Mouse (Mus musculus): ENCODE results near the gene Corin.

Gene Corin

DNA sequence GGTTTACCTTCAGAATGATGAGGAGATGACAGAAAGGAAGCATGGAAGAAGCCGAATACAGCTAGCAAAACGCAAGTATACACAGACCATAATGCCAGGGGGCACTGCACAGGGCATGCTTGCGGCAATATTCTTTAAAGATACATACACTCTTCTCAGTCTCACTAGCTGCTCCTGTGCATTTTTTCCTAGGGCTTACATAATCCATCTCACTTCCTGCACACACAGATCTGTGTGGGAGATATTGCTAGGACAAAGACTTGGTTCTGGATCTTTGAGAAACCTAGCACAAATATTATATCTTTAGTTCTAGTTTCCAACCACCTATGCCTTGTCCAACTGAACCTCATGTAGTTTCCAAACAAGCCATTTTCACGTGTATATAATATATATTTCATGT lies 189.0 kb downstream of the Corin start:
- DNase-seq (ENCODE audit: low read depth) = no peak

DNA sequence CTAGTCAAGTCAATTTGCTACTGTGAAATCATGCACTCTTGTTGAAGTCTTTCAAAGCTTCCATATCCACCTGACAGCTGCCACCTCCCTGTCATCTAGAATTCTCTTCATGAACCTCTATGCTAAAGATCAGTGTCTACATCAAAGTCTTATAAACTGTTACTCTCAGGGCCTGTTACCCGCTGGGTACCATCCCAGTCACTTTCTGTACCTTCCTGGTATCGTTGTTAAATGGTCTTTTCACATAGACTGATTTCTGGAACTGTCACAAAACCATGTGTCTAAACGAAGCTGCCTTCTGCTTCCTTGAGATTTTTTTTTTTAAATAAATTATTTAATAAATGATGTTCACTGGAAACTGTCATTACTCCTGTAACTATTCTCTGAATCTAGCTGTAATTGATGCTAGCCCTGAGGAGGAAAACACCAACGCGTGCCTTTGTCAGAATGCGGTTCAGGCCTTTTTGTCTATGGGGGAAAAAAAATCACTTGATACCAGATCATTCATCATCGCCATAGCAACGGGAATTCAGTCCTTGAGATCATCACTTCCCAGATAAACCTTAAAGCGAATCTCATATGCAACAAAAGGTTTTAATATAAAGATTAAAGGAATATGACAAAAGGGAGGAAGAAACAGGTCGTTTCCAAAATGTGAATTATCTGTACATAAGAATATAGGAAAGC lies 205.7 kb downstream of the Corin start:
- no peak for DNase-seq (ENCODE audit: low read depth)

DNA sequence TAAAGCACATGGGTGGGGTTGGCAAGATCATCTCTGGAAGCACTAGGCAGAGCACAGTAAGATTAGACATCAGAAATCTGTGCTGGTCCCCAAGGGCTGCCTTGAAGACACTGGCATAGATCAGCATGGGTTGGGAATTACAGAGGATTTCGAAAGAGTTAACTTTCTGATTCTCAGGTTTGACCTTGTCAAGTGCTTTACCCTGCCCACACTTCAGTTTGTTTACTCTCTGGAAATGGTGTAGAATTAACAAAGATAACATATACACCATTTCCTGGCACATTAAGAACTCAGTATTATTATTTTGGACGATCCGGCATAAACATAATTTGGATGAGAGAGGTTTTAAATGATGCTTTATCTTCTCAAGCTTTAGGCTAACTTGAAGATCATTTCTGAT lies 219.2 kb downstream of the Corin start:
- no peak for DNase-seq (ENCODE audit: low read depth)

GRCm38 (mm10) chr5:72282907-72283306 lies 221.4 kb downstream of the Corin start:
- no peak for DNase-seq (ENCODE audit: low read depth)

DNA sequence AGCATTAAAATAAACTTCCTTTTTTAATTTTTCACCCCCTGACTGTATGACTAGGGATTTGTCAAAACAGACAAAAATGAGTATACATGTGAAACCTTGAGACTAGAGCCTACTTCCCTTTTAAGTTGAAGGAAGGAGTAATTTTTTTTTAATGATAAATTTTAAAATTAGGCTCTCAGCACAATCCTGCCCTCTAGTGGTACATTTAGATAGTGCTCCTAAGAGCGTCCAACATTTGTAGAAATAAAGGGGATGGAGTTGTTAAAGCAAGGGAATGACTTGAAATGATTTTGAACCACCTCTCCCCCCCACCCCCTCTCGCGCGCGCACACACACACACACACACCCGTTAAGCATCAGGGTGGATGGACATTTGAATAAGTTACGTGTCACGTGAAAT lies 234.6 kb downstream of the Corin start:
- DNase-seq (ENCODE audit: low read depth) = peak; percentile 75

DNA sequence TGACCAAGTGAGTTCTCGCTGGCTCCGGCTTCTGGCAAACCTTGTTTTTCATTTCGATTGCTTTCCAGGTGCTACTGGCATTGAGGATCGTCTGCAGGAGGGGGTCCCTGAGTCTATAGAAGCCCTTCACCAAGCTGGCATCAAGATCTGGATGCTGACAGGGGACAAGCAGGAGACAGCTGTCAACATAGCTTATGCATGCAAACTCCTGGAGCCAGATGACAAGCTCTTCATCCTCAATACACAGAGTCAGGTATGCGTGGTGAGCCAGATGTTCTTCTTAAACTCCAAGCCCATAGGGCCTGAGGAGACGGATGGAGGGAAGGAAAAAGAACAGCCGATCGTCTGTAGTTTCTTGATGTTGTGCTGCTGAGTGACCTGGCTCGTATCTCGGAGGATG lies 235.1 kb downstream of the Corin start:
- DNase-seq (ENCODE audit: low read depth) = no peak

GRCm38 (mm10) chr5:72266955-72267535 lies 237.2 kb downstream of the Corin start:
- no peak for DNase-seq (ENCODE audit: low read depth)

DNA sequence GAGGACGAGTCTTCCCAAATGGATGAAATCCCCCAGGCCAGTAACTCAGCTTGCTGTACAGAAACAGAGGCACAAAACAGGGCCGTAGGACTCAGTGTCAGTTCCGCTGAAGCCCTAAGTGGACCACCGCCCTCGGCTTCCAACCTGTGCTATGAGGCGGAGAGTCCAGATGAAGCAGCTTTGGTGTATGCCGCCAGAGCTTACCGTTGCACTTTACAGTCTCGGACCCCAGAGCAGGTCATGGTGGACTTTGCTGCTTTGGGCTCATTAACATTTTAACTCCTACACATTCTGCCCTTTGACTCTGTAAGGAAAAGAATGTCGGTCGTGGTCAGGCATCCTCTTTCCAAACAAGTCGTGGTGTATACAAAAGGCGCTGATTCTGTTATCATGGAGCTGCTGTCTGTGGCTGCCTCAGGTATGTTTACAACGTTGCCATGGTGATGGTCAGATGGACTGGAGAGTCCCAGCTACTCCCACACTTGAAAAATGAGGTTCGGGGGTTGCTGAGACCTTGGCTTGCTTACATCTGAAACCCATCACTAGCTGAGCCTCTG lies 240.0 kb downstream of the Corin start:
- no peak for DNase-seq (ENCODE audit: low read depth)

DNA sequence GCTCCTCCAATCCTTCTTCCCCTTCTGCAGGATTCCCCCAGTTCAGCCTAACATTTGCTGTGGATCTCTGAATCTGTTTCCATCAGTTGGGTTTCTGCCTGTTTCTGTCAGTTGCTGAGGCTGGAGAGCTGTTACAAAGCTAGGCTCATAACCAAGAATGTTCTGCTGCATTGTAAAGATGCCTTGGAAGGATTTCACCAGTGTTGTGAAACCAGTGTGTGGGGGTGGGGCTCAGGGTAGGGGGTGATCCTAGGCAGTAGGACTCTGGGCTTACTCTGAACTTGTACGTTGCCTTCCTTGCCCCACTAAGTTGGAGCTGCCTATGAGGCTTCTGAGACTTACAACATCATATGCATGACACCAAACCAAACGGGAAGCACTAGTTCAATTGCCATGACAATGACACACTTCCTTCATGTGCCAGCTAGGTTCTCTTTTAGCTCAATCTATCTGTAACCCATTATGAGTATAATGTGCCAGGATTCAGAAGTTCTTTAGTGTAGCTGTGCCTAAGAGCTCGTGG lies 242.4 kb downstream of the Corin start:
- DNase-seq (ENCODE audit: low read depth) = peak; percentile 44

- no peak for DNase-seq (ENCODE audit: low read depth)
These were observed 245.0 kb downstream of the Corin start for GRCm38 (mm10) chr5:72259298-72259621.

DNA sequence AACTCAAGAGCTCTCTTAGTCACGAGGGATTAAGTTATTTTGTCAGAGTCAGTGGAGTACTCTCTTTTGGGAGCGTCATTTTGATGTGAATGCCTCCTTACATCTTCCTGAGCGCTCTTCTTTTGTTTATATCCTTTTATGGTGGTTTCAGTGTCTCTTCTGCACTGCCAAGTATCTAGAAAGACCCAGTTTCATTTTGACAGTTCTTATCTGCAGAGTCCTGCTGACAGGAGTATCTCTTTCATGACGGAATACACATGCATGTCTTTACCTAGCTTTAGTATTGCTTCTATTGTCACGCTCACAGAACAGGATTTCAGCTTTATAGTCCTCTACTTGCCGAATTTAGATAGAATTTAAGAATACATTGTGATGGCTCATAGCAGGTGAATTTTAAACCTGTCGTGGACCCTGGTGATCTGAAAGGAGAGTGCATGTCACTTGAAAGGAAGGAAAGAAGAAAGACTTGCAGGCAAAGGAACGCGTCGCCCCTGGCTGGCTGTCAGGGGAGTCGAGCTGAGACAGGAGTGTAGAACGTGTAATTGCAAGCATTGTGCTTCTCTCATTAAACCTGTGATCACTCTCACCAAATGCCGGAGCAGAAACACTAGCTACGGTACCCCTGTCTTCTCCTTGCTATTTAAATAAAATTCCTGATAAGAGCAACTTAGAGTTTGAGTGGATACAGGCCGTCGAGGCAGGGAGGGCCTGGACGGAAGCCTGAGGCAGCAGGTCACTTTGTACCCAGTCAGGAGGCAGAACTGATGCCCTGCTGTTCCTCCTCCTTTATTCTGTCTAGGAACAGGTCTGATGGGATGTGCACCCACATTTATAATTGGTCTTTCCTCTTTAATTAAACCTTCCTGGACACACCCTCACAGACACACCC lies 245.6 kb downstream of the Corin start:
- DNase-seq (ENCODE audit: low read depth) = no peak

GRCm38 (mm10) chr5:72257084-72257483 lies 247.2 kb downstream of the Corin start:
- no peak for DNase-seq (ENCODE audit: low read depth)

DNA sequence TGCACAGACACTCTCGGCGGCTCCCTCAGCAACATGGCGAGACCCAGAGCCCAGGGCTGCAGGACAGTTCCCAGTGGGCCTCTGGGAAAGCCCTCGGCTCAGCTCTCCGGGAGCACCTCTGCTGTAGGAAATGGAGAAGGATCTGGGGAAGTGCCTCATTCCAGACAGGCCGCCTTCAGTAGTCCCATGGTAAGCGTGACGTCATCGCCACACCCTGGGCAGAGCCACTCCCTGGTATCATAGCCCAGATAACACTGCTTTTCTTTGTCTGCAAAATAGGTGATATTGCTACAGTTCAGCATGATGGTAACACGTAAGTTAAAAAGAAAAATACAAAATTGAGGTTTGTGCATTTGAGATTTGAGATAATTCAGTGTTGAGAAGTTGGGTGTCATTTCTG lies 249.3 kb downstream of the Corin start:
- no peak for DNase-seq (ENCODE audit: low read depth)

DNA sequence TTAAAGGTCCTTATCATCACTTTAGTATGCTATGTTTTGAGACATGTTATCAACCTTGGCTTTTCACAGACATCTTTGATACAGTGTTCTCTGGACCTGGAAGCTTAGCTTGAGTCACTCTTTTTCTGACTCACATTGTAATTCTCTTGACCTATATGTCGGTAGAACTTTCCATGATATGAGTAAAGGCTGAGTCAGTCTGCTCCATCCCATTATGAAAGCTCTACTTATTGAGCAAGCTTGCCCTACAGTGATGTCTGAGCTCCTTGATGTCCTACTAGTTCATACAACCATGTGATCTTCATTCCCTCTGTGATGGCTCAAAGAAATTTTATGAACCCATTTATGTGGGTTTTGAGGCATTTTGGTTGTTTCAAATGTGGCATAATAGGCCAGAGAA lies 254.1 kb downstream of the Corin start:
- DNase-seq (ENCODE audit: low read depth) = peak; percentile 68
